Mouse (Mus musculus) heart, postnatal 14 days (tissue): ENCODE measurements around the gene Fam19a3. TPM values are rescaled to one million over a fixed set of nuclear protein-coding genes. Genes with fewer than 3 reads are reported as not detected.
A peak's percentile ranks its signal among the peaks of the same experiment; 100 is the strongest.
"Not testable (repeated sequence)": the region's sequence is repeated elsewhere in the genome, so short reads cannot be mapped to it uniquely, and the experiment has no call there.

Experiments
- DNase-seq, 2 experiments: peaks; one replicate each; pipeline ENCODE4 v3.0.0; 2021 to 2022
- intact Hi-C: fragments of 180-260 bp; cut with DNase I; formaldehyde crosslinking; loops from one replicate; pipeline ENCODE4 v1.15.1; 2025
- total RNA-seq, 2 experiments: library from RNA; stranded (reverse); gene quantifications; 2 replicates each; pipeline ENCODE4 v1.2.3; 2021

Fam19a3 gene
- total RNA-seq, 2 experiments from 2014 or later: 2.2 to 2.3 TPM

DNA sequence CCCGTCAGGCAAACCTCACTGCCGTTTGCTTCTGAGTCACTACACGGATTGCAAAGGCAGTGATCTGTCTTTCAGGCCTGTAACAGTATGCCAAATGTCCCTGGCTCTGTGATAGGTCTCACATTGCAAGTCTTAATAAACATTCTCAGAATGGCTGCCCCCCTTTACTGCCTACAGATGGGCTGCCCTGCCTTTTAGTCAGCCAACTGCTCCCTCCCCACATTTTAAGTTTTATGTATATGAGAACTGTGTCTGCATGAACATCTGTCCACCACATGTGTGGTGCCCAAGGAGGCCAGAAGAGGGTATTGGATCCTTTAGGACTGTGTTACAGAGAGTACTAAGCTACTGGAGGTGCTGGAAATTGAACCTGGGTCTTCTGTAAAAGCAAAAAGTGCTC lies 10.7 kb downstream of the Fam19a3 start:
- intact Hi-C loops: loop anchor here (5.0 kb wide), 1 partner anchor 291 kb away; no protein-coding TSS in a partner anchor
- no peak for DNase-seq

DNA sequence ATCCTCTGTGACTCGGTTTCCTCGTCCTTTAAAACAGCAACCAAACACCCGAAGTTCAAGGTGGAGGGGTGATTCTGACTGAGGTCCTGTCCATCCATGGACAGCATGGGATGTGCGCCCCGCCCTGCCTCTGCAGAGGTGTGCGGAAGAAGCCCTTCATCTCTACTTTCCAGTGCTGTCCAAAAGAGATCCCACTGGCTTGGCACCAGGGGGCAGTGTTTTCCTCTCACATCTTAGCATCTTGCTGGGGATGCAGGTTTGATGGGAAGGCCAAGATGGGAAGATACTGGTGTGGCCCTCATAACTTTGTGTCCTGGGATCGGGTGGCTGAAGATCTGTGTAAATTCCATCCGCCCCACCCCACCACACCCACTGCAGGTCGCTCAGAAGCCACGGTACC lies 11.6 kb downstream of the Fam19a3 start:
- peak; percentile 61 to 65 for DNase-seq
- intact Hi-C loops: loop anchor here (5.0 kb wide), 1 partner anchor 292 kb away; no protein-coding TSS in a partner anchor

DNA sequence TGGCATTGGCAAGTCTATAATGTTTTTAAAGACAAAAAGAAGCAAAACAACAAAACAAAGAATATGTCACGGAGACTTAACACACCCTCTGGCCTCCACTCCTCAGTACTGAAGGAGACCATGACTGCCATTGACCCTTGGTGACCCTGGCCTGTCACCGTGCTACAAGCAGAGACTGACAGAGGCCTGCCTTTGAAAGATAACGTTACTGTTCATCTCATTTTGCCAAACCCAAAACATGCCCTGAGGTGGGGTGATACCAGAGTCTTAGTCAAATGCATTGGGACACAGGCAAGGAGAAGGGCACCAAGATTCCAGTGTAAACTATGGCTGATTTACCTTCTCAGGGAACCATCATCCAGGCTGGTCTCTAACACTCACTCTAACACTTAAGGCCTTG lies 12.5 kb downstream of the Fam19a3 start:
- DNase-seq: no peak
- intact Hi-C loops: loop anchor here (5.0 kb wide), 1 partner anchor 223 kb away; no protein-coding TSS in a partner anchor

DNA sequence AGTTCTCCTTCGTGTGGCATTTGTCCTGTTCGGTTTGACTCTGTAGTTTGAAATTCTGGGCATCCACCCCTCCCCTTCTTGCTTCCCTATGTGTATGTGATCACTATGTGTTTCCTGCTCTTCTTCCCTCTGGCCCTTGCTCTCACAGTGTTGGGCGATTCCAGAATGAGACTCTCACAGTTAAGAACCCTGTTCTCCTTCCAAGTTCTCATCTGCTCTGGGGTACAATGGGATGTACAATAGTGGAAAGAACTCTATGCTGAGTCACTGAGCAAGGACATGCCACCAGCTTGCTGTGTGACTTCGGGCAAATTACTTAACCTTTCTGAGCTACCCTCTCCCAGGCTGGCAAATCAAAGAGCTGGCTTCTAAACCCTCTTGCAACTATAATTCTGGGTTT lies 13.9 kb downstream of the Fam19a3 start:
- intact Hi-C loops: loop anchor here (5.0 kb wide), 1 partner anchor 225 kb away; no protein-coding TSS in a partner anchor
- no peak for DNase-seq

DNA sequence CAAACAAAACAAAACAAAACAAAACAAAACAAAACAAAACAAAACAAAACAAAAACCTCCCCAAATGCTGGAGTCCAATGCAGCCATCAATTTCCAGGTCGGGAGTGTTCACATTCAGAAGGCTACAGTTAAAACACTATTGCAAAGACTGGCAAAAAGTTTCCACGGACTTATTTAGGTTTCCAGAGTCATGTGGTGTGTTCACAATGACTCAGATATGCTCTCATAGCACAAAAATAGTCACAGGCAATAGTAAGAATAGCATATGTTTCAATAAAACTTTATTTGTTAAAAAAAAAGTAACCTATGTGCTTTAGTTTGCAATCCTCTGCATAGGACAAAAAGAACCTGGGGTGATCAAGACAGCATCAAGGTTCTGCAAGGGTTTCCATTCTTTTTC lies 14.5 kb downstream of the Fam19a3 start:
- DNase-seq: no peak
- intact Hi-C loops: loop anchor here (5.0 kb wide), 1 partner anchor 225 kb away; no protein-coding TSS in a partner anchor

DNA sequence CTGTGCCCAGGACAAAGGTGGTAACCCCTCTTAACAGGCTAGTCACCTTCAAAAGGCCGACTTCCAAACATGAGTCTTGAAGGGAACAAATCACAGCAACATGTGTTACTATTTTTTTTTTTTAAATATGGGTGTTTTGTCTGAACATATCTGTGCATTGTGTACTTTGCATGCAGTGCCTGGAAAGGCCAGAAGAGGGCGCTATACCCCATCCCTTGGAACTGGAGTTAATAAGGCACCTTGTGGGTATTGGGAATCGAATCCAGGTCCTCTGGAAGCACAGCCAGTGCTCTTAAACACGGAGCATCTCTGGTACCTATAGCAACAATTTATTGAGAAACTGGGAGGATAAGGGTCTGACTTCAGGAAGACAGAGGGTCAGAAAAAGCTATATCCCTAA lies 16.6 kb downstream of the Fam19a3 start:
- no peak for DNase-seq
- intact Hi-C loops: loop anchor here (5.0 kb wide), 1 partner anchor 227 kb away; no protein-coding TSS in a partner anchor

DNA sequence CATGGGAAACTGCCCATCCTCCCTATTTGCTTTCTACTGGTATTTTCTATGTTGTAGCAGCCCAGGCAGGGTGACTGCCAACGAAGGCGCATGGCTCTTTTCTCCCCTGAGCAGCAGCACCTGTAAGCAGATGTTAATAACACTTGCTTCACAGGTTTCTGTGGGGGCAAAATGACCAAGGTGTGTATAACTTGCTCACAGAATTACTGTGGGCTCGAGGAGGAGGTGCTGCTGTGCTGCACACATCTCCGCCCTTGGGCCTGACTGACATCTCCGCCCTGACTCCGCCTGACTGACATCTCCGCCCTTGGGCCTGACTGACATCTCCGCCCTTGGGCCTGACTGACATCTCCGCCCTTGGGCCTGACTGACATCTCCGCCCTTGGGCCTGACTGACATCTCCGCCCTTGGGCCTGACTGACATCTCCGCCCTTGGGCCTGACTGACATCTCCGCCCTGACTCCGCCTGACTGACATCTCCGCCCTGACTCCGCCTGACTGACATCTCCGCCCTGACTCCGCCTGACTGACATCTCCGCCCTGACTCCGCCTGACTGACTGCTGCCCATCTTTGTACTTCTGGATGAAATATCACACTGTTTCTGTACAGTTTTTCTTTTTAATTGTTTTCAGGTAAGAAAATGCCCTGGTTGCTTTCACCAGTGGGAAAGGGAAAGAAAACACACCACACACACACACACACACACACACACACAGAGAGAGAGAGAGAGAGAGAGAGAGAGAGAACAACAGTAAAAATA lies 19.4 kb downstream of the Fam19a3 start:
- intact Hi-C loops, DNase-seq: not testable (repeated sequence)

DNA sequence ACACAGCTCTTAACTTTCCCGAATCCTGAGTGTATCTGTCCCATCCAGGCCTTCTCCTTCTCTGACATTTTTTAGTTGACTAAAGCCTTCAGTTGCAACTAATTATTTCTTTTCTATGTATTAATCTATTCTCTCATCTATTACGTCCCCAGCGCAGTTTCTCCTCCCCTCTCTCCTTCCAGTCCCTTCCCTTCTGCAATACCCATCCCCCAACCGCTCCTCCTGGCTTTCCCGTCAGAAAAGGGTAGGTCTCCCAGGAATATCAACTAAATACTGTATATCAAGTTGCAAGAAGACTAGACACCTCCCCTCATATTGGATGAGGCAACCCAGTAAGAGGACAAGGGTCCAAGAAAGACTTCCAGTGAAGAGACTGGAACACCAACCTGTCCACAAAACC lies 22.8 kb downstream of the Fam19a3 start:
- intact Hi-C loops: no loop called here

DNA sequence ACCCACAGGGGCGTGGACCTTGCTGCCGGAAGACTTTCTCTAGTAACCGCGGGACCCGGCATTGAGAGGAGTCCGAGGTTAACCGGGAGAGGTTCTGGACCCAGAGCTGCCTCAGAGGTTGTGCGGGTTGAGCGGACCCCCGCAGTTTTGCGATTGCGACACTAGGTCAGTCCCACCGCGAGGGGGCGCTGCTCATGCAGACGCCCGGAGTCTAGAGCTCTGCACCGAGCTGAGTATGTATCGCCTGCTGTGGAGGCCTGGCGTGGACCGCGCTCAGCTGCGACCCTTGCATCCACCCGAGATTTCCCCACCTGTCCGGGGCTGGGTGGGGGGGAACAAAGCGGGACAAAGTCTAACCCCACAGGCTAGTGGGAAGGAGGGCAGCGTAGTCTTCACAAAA lies 23.2 kb downstream of the Fam19a3 start:
- peak; percentile 79 to 85 for DNase-seq
- intact Hi-C loops: no loop called here

More for the DNA sequence above, 22.8 kb downstream of the Fam19a3 start:
- DNase-seq: no peak

DNA sequence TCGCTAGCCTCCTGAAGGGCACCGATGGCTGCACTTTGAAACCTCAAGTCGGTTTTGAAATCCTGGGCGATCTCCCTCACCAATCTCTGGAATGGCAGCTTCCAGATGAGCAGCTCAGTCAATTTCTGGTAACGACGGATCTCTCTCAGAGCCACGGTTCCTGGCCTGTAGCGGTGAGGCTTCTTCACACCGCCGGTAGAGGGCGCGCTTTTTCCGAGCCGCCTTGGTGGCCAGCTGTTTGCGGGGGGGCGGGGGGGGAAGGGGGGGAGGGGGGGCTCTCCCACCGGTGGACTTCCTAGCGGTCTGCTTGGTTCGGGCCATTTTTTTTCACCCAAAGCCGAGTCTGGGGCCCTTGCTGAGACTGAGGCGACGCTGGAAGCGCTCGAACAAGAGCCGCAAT lies 28.8 kb downstream of the Fam19a3 start:
- DNase-seq: peak; percentile 38 to 50
- intact Hi-C loops: not testable (repeated sequence)

DNA sequence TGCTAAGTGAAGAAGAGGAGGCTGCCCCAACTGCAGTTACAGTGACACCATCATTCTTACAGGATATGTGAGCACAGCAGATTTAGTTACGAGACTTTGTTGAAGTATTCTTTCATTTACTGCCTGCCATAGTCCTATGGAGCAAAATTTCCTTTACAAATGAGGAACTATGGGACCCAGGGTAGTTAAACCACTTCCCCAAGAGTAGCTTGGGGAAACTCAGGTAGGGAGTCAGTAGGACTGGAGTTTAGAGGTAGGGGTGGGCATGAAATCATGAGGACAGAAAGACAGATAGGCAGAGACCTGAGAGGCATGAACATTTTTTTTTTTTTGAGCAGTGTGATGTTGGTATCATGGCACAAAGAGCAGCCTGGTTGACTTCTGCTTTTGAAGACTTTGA lies 37.8 kb downstream of the Fam19a3 start:
- DNase-seq: no peak
- intact Hi-C loops: no loop called here

DNA sequence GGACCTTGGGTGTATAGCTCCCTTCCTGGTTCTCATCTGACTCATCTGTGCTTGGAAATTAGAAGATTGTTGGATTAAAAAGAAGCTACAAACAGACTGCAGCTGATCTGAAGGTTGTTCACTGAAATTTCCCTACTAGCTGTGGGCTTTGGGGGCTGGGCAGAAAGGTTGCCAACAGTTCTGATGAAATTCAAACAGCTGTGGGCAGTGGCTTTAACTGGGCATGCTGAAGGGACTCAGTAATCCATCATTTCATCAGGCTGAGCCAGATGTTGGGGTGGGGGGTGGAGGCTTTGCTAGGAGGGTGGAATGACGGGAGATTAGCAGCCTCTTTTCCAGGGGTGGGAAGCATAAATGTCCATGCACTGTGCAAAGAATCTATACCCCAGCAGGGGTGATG lies 38.5 kb downstream of the Fam19a3 start:
- no peak for DNase-seq
- intact Hi-C loops: no loop called here

DNA sequence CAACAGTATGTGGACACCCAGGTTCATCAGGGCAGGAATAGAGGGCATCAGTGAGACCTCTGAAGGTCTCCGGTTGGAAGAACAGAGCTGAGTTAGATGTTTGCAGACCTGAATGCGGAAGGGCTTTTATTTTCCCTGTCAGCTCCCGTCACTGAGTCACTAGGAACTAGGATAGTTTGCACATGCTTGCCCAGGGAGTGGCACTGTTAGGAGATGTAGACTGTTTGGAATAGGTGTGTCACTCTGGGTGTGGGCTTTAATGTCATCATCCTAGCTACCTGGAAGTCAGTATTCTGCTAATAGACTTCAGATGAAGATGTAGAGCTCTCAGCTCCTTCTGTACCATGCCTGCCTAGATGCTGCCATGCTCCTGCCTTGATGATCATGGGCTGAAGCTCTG lies 39.7 kb downstream of the Fam19a3 start:
- no peak for DNase-seq
- intact Hi-C loops: no loop called here

DNA sequence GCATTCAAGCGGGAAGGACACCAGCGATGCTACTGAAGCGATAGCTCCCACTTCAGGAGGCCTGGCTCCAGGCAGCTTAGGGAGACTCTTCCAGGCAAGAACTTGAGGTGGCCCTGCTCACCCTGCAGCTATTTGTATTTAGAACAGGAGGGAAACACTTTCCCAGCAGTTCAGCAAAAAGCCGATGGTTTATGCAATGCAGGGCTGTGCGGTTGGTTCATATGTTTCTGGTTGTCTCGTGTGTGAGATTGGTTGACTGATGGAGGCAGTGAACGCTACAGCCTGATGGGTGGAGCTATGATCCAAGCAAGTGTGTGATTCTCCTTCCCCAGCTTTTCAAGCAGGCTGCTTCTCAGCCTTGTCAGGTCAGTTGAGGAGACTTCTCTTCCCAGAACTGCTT lies 47.0 kb downstream of the Fam19a3 start:
- DNase-seq: no peak
- intact Hi-C loops: no loop called here

DNA sequence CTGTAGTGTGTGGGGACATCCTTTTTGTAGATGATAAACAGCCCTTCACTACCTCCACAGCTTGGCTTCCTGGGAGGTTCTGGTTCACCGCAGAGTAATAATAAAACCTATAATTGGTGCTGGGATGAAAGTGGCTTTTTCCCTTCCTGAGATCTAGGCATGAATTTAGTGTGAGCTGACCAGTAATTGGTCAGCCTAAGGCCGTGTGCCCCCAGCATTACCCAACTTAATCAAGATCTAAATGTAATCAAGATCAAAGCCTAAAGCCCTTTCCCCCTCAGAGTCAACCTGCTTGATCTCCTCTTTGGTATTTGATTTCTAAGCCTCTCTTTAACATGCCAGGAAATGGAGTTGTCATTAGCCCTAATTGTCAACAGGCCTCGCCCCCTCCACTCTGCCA lies 48.7 kb downstream of the Fam19a3 start:
- DNase-seq: no peak
- intact Hi-C loops: no loop called here

DNA sequence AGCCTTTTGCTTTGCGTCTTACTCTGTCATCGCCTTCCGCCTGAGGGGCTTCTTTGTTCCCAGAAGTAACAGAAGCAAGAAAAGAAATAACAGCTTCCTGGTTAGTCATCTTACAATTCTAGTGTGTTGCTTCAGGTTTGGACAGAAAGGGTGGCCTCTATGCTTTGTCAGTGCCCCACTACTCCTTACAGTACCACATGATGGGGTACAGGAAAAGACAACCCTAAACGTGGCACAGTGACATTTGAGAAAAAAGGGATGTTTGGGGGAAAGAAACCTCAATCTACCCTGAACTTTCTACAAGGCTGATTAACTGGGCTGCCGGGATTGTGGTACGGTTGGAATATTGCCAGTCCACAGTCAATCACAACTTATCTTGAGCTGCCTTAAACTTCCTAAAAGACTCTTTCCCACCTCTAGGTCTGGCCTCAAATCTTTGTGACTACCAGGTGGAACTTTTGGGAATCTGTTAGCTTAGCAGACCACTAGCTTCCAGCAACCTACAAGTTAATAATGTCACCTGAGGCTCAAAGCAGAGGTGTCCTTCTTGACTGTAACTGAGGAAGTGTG lies 52.3 kb downstream of the Fam19a3 start:
- no peak for DNase-seq
- intact Hi-C loops: no loop called here

Other genes with a start within 250 kb of the Fam19a3 start
- gene Slc16a1, start 143.2 kb downstream of the Fam19a3 start, total RNA-seq: 100 to 1,000 TPM; 153 to 157 TPM
- 10 to 100 TPM; 39.2 to 39.7 TPM for gene Ppm1j, start 784 bp downstream of the Fam19a3 start, total RNA-seq
- gene Rhoc, start 6.5 kb upstream of the Fam19a3 start, total RNA-seq: 100 to 1,000 TPM; 139 to 166 TPM
- 1 to 10 TPM; 7.4 to 7.9 TPM for gene Mov10, start 36.7 kb upstream of the Fam19a3 start, total RNA-seq
- gene St7l, start 82.2 kb upstream of the Fam19a3 start, total RNA-seq: 10 to 100 TPM; 25.3 to 25.9 TPM
- gene Capza1, start 82.7 kb upstream of the Fam19a3 start, total RNA-seq: 10 to 100 TPM; 55.1 to 57.6 TPM
- gene Wnt2b, start 180.1 kb upstream of the Fam19a3 start, total RNA-seq: 1 to 10 TPM; 2.4 to 2.8 TPM